Mouse (Mus musculus) gastrocnemius, postnatal 10 days (tissue): ENCODE data around the gene Ncam1. TPM values are rescaled to one million over a fixed set of nuclear protein-coding genes. Genes with fewer than 3 reads are reported as not detected.
A peak's percentile ranks its signal among the peaks of the same experiment; 100 is the strongest.

Experiments used
- DNase-seq: peaks from one replicate; pipeline ENCODE4 v3.0.0; 2021; ENCODE audit warnings: mixed read lengths
- long read RNA-seq, 2 experiments: library from polyadenylated mRNA; stranded (forward); transcript quantifications; one replicate each; pipeline ENCODE4 v2.0.0; 2021
- total RNA-seq, 2 experiments: library from RNA; stranded (reverse); gene quantifications; 2 replicates each; pipeline ENCODE4 v1.2.3; 2021

Ncam1 gene
- total RNA-seq = 10 to 100 TPM; 67.7 to 74.1 TPM
- long read RNA-seq, experiment 1, partial matches to known transcripts = 6 of 19 reads
- long read RNA-seq, experiment 1, other reads (novel, unspliced or antisense) = 13 of 19 reads
- long read RNA-seq, experiment 2, partial matches to known transcripts = 8 of 11 reads
- long read RNA-seq, experiment 2, other reads (novel, unspliced or antisense) = 3 of 11 reads

DNA sequence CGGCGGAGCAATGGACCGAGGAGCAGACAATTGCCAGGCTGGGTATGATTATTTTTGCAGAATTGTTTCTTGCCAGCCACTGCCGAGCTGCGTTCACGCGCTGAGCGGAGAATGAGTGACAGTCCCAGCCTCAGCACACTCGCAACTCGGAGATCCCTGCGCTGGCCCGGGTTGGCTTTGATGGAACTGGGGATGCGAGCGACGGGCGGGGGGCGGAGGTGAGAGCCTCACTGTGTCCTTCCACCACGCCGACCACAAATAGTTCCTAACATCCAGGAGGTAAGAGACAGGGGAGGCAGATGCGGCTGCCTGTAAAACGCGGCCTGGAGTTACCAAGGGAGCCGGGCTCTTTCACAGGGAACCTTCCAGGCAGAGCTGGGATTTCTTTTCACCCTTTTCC is at the start of gene Ncam1:
Gene Ncam1, minus strand, starts transcription at position 120 of the 400 bp plus-strand sequence.
- DNase-seq = peak; percentile 76

GRCm38 (mm10) chr9:49834013-49834412 is 35.3 kb upstream of the Ncam1 start:
- DNase-seq = no peak

GRCm38 (mm10) chr9:49827671-49828070 is 28.9 kb upstream of the Ncam1 start:
- DNase-seq = no peak

- DNase-seq = no peak
These were observed 17.5 kb upstream of the Ncam1 start for GRCm38 (mm10) chr9:49816115-49816650.

DNA sequence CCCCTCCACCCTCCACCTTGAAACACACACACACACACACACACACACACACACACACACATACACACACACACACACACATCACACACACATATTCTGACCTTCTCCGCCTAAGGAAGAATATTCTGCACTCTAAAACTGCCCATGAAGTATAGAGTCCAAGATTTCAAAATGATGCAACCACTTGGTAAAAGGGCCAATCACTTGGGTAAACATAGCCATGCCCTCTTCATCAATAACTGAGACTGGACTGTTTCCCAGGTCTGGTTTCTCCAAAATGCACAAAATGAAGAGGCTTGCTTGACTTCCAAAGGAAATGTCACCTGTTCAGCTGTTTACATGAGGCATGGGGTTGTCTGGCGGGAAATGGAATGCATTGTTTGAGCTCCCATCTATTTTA is 15.7 kb upstream of the Ncam1 start:
- DNase-seq = no peak

GRCm38 (mm10) chr9:49803222-49803621 is 4.5 kb upstream of the Ncam1 start:
- no peak for DNase-seq

GRCm38 (mm10) chr9:49797821-49798571 is 729 bp downstream of the Ncam1 start:
- DNase-seq = peak; percentile 56

GRCm38 (mm10) chr9:49797508-49797820 is 1.3 kb downstream of the Ncam1 start:
- no peak for DNase-seq

- peak; percentile 77 for DNase-seq
These were observed 1.9 kb downstream of the Ncam1 start for GRCm38 (mm10) chr9:49796618-49797507.

DNA sequence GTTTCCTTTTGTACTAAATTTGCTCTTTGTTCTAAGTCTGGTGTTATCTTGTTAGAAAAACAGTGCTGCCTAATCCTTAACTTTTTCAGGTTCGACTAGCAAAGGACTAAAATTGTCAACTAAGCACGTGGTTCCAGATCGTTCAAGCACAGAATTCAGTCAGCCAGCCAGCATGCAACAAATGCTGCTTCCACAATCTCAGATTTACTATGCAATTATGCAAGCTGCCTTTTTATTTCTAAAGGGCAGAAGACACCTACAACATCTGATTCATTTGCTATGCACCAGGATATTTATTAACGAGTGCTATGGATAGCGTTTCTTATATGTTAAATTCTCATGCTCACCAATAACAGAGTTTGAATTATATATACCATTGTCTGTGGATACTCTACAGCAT is 2.8 kb downstream of the Ncam1 start:
- DNase-seq = no peak

GRCm38 (mm10) chr9:49793987-49794550 is 4.7 kb downstream of the Ncam1 start:
- no peak for DNase-seq

DNA sequence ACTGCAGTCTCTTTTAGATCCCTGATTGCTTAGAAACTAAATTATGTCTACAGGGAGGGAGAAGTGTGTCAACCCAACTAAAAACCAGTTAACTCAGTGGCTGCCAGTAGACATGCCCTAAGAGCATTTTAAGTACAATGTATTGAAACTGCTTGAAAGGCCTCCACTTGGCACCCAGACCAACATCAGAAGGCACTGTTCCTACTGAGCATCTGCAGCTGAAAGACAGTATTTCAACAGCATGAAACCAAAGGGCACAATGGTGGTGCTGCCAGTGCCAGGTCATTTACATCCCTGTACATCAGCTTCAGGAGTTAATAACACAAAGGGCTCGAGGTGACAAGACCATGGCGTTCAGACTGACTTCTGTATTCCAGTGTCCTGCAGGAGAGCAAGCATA is 5.5 kb downstream of the Ncam1 start:
- DNase-seq = no peak

DNA sequence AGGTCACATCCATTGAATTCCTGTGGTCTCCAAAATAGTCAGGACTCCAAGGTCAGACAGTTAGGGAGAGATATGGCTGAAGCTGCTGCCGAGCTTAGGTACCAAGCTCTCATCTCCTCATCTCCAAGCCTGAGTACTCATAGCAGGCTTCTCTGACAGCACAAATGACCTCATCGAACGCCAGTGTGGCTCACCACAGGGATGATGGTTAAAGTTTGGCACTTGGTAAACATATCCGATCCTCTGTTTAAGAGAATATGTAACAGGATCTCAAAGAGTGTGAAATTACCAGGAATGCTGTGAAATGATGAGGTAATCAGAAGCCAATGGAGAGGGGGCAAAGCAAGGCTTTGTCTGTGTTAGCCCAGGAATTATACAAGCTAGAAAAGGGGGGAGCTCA is 6.1 kb downstream of the Ncam1 start:
- DNase-seq = no peak

DNA sequence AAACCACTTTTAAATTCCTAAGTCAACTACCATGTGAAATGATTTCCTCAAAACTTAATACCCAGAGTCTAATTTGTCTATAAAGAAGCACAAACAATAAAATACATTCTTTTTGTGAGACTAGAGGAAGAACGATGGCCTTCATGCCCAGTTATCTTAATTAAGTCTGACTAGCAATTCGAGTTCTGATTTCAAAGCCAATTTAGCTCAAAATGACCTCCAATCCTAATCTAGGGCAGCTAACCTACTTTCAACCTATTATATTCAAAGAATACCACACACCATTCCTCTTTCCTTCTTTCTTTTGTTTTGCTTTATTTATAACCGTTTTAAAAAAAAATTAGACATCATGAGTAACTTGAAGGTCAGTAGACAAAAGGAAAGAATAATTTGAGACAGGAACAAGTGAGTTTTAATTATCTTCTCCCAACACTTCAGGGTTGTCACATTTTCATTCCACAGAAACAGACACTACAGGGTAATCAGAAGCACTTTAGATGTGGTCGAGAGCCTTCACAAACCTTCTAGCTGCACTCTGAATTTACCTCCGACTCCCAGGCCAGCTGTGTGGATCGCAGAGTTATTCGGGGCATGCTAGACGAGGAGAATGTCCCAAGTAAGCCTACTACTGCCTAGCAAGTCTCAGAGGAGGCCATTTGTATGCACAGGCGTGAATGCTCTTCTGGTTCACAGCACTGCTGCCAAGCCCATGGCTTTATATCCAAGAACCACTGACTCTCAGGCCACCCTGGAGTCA is 17.5 kb downstream of the Ncam1 start:
- DNase-seq = no peak

- DNase-seq = no peak
These were observed 21.6 kb downstream of the Ncam1 start for GRCm38 (mm10) chr9:49777015-49777637.

DNA sequence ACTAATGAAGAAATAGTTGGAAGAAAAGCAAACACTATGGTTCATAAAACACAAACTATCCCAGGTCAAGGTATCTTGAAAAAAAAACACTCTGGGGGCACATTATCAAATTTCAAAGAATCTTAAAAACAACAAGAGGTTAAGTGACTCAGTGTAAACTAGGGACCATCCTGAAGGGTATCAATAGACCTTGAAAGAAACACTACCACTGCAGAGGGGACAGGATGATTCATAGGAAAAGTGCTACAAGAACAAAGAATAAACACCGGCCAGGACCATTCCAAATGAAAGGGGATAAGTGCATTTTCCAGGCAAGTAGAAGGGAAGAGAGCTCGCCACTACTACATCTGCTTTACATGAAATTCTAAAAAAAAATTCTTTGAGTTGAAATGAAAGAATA is 32.1 kb downstream of the Ncam1 start:
- no peak for DNase-seq

DNA sequence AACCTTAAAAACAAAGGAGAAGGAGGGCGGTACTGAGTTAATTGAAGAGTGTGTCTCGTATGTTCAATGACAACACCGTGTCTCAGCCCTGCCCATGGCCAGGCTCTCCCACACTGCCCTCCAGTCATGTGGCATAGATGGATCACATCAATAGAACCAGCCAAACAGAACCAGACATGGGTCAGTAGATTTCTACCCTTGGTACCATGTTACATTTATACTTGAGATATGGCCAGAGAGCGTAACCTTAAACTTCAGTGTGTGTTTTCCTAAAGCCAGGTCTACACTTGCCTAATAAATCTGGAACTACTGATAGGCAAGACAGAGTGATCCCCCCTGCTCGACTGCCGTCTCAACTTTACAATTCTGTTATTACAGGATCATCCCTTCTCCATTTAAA is 38.2 kb downstream of the Ncam1 start:
- DNase-seq = no peak

GRCm38 (mm10) chr9:49758436-49758835 is 40.3 kb downstream of the Ncam1 start:
- no peak for DNase-seq

DNA sequence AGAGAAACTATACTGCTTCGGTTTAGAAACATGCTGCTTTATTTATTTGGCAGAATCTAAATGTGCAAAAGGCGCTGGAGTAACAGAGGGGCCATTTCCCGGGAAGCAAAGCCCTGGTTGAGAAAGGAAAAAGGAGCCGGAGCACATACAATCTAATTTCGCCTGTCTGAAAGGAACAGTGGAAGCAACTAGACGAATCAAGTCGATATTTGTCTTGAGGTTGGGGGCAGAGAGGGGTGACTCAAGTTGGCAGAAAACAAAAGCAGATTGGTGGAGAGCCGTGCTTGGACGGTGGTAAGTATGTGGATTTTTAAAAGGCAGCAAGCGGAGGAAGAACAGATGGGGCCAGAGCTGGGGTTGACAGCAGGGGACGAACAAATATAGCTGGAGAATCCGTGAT is 40.7 kb downstream of the Ncam1 start:
- no peak for DNase-seq

- no peak for DNase-seq
These were observed 41.1 kb downstream of the Ncam1 start for GRCm38 (mm10) chr9:49757582-49757981.

- no peak for DNase-seq
These were observed 42.0 kb downstream of the Ncam1 start for GRCm38 (mm10) chr9:49756725-49757124.
